Mouse (Mus musculus) midbrain, embryonic 15.5 days (tissue): ENCODE measurements around the gene Sh3kbp1. TPM values are rescaled to one million over a fixed set of nuclear protein-coding genes. Genes with fewer than 3 reads are reported as not detected.

Experiments
- ATAC-seq: fragments of 200-750 bp; cut with Nextera tagmentation; replicated peaks from 2 replicates; pipeline ENCODE4 v1.8.0; 2017; ENCODE audit warnings: moderate TSS enrichment
- H3K27ac ChIP-seq: fragments of 300-500 bp; sonication (generic); 2 replicates; pipeline ENCODE4 v1.5.1; 2015; ENCODE audit warnings: mild to moderate bottlenecking, inconsistent platforms
- H3K27me3 ChIP-seq: fragments of 300-500 bp; sonication (generic); replicated peaks from 2 replicates; pipeline ENCODE4 v1.6.1; 2015; ENCODE audit warnings: inconsistent platforms
- H3K36me3 ChIP-seq: fragments of 300-500 bp; sonication (generic); replicated peaks from 2 replicates; pipeline ENCODE4 v1.6.1; 2015; ENCODE audit warnings: inconsistent platforms
- H3K4me1 ChIP-seq: fragments of 300-500 bp; sonication (generic); 2 replicates; pipeline ENCODE4 v1.6.1; 2015; ENCODE audit warnings: inconsistent platforms
- H3K4me2 ChIP-seq: fragments of 300-500 bp; sonication (generic); 2 replicates; pipeline ENCODE4 v1.6.1; 2015; ENCODE audit warnings: inconsistent platforms, mild to moderate bottlenecking, moderate library complexity
- H3K4me3 ChIP-seq: fragments of 300-500 bp; sonication (generic); 2 replicates; pipeline ENCODE4 v1.5.1; 2015; ENCODE audit warnings: mild to moderate bottlenecking, inconsistent platforms
- H3K9ac ChIP-seq: fragments of 300-500 bp; sonication (generic); 2 replicates; pipeline ENCODE4 v1.6.1; 2015; ENCODE audit warnings: mild to moderate bottlenecking, inconsistent platforms
- H3K9me3 ChIP-seq: fragments of 300-500 bp; sonication (generic); 2 replicates; pipeline ENCODE4 v1.6.1; 2016; ENCODE audit warnings: inconsistent platforms
- WGBS: fragments of 180-500 bp; shearing (Covaris S2); methylation state at CpG from one replicate; pipeline ENCODE4 v1.1.7; 2015; ENCODE audit warnings: mixed read lengths; 5-methylcytosine and 5-hydroxymethylcytosine counted together
- polyA plus RNA-seq: library from polyadenylated mRNA; unstranded; fragments of >200 nt; fragmentation: Nextera tagmentation; extraction: Ambion mirVana; gene quantifications from 2 replicates; pipeline ENCODE4 v1.2.1, GENCODE M21; 2015

The Sh3kbp1 gene
- polyA plus RNA-seq, 1 experiment from 2014 or later = 44.5 TPM

GRCm38 (mm10) chrX:159713191-159713590 lies 86.1 kb downstream of the Sh3kbp1 start:
- WGBS = 78% methylated on average over 2 of the region's 2 CpGs
- no peak for ATAC-seq
- Histone ChIP-seq H3K4me1 (peaks cover 4% of the 10 kb centered on the region; the same call in 1 of the 2 replicates), H3K27ac (no peak overlapping the region), H3K4me3 (no peak overlapping the region), H3K36me3 (no peaks in the 10 kb centered on the region), H3K9me3 (no peaks in the 10 kb centered on the region), H3K9ac (no peak overlapping the region), H3K4me2 (no peak overlapping the region), H3K27me3 (no peaks in the 10 kb centered on the region; the same call in none of the 2 replicates)

DNA sequence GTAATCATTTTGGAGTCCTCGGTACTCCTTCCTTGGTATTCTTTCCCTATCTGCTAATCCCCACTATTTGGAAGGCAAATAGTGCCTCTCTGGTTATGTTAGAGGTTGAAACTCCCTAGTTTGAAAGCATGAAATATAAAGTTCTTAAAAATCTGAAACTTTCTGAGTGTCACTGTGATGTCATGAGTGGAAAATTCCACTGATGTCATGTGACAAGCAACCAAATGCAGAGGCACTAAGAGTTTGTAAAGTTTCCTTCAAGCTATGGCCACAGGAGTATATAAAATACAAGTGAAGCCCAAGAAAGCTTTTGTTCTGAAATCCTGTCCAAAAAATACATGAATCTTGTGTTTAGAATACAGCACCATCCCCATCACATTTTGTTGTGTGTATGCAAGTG lies 94.3 kb downstream of the Sh3kbp1 start:
- H3K9me3 ChIP-seq = no peaks in the 10 kb centered on the region
- H3K4me3 ChIP-seq = no peak overlapping the region
- no peak overlapping the region for H3K27ac ChIP-seq
- 85% methylated on average over 1 of the region's 1 CpGs for WGBS
- H3K27me3 ChIP-seq = no peaks in the 10 kb centered on the region
- no peak overlapping the region for H3K4me2 ChIP-seq
- no peaks in the 10 kb centered on the region for H3K4me1 ChIP-seq
- no peak for ATAC-seq
- no peaks in the 10 kb centered on the region for H3K36me3 ChIP-seq
- H3K9ac ChIP-seq = no peak overlapping the region

DNA sequence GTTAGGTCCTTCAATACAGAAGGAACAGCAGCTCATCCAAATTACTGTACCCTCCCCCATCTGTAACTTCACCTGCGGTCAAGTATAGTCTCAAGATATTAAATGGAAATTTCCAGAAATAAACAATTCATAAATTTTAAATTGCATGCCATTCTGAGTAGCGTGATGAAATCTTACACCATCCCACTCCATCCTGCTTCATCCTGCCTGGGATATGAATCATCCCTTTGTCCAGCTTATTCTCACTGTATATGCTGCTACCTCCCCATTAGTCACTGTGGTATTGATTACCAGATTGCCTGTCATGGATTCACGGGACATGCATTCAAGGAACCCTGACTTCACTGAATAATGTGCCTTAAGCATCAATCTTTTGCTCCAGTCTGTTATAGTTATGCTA lies 104.3 kb downstream of the Sh3kbp1 start:
- Histone ChIP-seq H3K4me3 (no peak overlapping the region), H3K27me3 (no peaks in the 10 kb centered on the region), H3K9me3 (no peaks in the 10 kb centered on the region), H3K4me2 (no peak overlapping the region), H3K27ac (no peak overlapping the region), H3K9ac (no peak overlapping the region), H3K36me3 (no peaks in the 10 kb centered on the region), H3K4me1 (no peaks in the 10 kb centered on the region)
- ATAC-seq = no peak
- 84% methylated on average over 3 of the region's 3 CpGs for WGBS

- Histone ChIP-seq H3K4me2 (no peak overlapping the region), H3K27ac (no peak overlapping the region), H3K36me3 (no peaks in the 10 kb centered on the region), H3K9ac (no peak overlapping the region), H3K27me3 (no peaks in the 10 kb centered on the region), H3K4me1 (no peaks in the 10 kb centered on the region), H3K9me3 (no peaks in the 10 kb centered on the region), H3K4me3 (no peak overlapping the region)
- no peak for ATAC-seq
- 77% methylated on average over 3 of the region's 3 CpGs for WGBS
These were observed 105.8 kb downstream of the Sh3kbp1 start for GRCm38 (mm10) chrX:159732845-159733244.

- Histone ChIP-seq H3K27ac (no peak overlapping the region), H3K4me3 (no peak overlapping the region), H3K9ac (no peak overlapping the region), H3K36me3 (no peaks in the 10 kb centered on the region), H3K4me1 (no peaks in the 10 kb centered on the region), H3K9me3 (no peaks in the 10 kb centered on the region), H3K4me2 (no peak overlapping the region), H3K27me3 (no peaks in the 10 kb centered on the region)
- no peak for ATAC-seq
- WGBS = 81% methylated on average over 2 of the region's 2 CpGs
These were observed 106.9 kb downstream of the Sh3kbp1 start for GRCm38 (mm10) chrX:159733948-159734347.

- no peak for ATAC-seq
- Histone ChIP-seq H3K9me3 (no peaks in the 10 kb centered on the region), H3K27ac (no peak overlapping the region), H3K36me3 (no peaks in the 10 kb centered on the region), H3K4me1 (no peaks in the 10 kb centered on the region), H3K27me3 (no peaks in the 10 kb centered on the region; the same call in 1 of the 2 replicates), H3K4me3 (no peak overlapping the region), H3K9ac (no peak overlapping the region), H3K4me2 (no peak overlapping the region)
- 64% methylated on average over 6 of the region's 6 CpGs for WGBS
These were observed 108.5 kb downstream of the Sh3kbp1 start for GRCm38 (mm10) chrX:159735513-159736099.

DNA sequence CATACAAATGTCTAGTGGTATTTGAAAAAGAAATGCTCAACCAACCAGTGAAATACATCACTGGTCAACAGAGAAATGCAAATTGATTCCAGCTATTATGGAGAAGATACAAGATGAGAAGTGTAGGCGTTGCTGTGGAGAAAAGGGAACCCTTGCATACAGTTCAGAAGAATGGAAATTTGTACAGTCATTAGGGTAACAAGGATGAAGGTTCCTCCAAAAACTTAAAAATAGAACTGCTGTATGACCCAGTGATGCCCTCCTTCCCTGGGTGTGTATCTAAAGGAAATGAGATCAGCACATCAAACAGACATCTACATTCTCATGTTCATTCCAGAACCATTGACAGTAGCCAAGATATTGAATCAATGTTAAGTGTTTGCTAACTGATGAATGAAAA lies 110.3 kb downstream of the Sh3kbp1 start:
- Histone ChIP-seq H3K36me3 (no peaks in the 10 kb centered on the region), H3K4me3 (no peak overlapping the region), H3K9ac (no peak overlapping the region), H3K27ac (no peak overlapping the region), H3K9me3 (no peaks in the 10 kb centered on the region), H3K27me3 (no peaks in the 10 kb centered on the region; the same call in 1 of the 2 replicates), H3K4me2 (no peak overlapping the region), H3K4me1 (no peaks in the 10 kb centered on the region)
- ATAC-seq = no peak
- WGBS = 79% methylated on average over 1 of the region's 1 CpGs

- H3K9me3 ChIP-seq = no peaks in the 10 kb centered on the region
- no peaks in the 10 kb centered on the region; the same call in 1 of the 2 replicates for H3K27me3 ChIP-seq
- no peak overlapping the region for H3K4me2 ChIP-seq
- H3K4me3 ChIP-seq = no peak overlapping the region
- WGBS = 71% methylated on average over 5 of the region's 5 CpGs
- H3K27ac ChIP-seq = no peak overlapping the region
- no peak overlapping the region for H3K9ac ChIP-seq
- ATAC-seq = no peak
- no peaks in the 10 kb centered on the region for H3K36me3 ChIP-seq
- H3K4me1 ChIP-seq = no peaks in the 10 kb centered on the region
These were observed 117.0 kb downstream of the Sh3kbp1 start for GRCm38 (mm10) chrX:159744035-159744434.

DNA sequence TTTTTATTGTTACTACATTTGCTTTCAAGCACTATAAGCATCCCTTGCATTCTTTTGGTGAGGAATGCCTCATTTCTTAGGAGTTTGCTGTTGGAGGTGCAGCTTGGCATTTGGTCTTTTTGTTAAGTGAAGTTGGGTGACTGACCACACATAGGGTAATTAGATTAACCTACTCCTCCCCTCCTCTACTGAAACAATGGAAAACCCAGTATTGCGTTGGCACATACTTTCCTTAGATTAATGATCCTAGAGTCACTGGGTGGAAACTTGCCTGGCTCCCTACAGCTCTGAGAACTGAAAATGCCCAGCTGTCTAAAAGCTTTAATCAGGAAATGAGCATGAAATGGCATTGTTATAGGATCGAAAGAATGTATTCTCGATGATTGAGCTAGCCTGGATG lies 117.5 kb downstream of the Sh3kbp1 start:
- H3K36me3 ChIP-seq = no peaks in the 10 kb centered on the region
- no peak overlapping the region for H3K9ac ChIP-seq
- no peaks in the 10 kb centered on the region for H3K27me3 ChIP-seq
- H3K27ac ChIP-seq = no peak overlapping the region
- H3K4me1 ChIP-seq = no peaks in the 10 kb centered on the region
- 38% methylated on average over 3 of the region's 3 CpGs for WGBS
- H3K9me3 ChIP-seq = no peaks in the 10 kb centered on the region
- H3K4me3 ChIP-seq = no peak overlapping the region
- ATAC-seq = no peak
- H3K4me2 ChIP-seq = no peak overlapping the region

GRCm38 (mm10) chrX:159751834-159752233 lies 124.8 kb downstream of the Sh3kbp1 start:
- H3K36me3 ChIP-seq = no peaks in the 10 kb centered on the region
- ATAC-seq = no peak
- 88% methylated on average over 1 of the region's 1 CpGs for WGBS
- H3K4me3 ChIP-seq = no peak overlapping the region
- no peak overlapping the region for H3K4me2 ChIP-seq
- H3K9ac ChIP-seq = no peak overlapping the region
- no peaks in the 10 kb centered on the region for H3K4me1 ChIP-seq
- no peak overlapping the region for H3K27ac ChIP-seq
- H3K9me3 ChIP-seq = no peaks in the 10 kb centered on the region
- H3K27me3 ChIP-seq = no peaks in the 10 kb centered on the region

DNA sequence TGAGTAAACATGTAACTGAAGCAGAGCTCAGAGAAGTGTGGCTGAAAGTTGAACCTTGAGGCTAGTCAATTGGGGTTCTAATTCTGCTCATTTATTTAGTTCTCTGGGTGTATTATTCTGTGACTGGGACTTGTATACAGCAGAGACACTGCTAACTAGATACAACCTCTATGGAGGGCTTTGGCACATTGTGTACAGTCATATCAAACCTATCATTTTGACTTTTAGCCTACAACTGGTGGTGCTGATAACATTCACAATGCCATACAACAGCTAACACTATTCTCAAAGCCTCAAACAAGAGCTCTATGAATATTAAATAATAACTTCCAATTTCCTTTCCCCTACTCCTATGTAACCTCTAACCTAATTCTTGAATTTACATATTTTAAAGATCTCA lies 129.2 kb downstream of the Sh3kbp1 start:
- Histone ChIP-seq H3K4me1 (no peaks in the 10 kb centered on the region), H3K9me3 (no peaks in the 10 kb centered on the region), H3K4me3 (no peak overlapping the region), H3K27me3 (no peaks in the 10 kb centered on the region), H3K27ac (no peak overlapping the region), H3K9ac (no peak overlapping the region), H3K4me2 (no peak overlapping the region), H3K36me3 (no peaks in the 10 kb centered on the region)
- ATAC-seq = no peak

DNA sequence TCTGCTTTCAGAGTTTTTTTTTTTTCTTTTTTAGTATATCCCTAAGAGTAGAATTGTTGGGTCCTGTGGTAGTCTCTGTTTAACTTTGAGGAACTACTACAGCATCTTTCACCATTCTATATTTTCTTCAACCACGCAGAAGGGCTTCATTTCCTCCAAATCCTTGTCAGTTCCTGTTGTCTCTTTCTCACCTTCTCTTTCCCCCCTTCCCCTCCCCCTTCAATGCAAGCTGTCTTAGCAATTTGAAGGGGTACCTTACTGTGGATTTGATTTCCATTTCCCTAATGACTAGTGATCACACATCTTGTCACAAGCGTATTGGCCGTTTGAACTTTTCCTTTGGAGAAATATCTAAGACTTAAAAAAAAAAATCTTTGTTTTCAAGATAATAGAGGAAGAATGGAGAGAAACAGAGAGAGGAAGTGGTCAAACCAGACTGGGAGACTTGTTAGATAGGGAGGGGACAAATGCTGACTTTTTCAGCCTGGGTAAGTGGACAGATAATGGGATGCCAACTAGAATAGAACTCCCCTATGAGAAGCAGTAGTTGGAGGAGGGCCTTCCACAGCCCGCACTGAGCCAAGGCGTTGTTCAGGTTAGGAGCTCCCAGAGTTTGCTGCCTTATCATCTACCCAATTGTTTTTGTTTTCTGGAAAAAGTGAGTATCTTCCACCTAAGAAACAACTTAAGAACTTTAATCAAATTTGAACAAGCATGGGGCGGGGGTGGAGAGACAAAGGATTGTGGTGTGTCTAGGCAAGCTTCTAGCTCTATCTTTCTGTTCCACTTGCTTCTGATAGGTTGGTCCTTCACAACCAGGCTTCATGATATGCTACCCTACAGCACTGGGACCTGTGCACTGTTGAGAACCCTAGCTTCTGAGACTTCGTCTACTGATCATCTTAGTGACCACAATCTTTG lies 130.1 kb downstream of the Sh3kbp1 start:
- WGBS = 91% methylated on average over 7 of the region's 7 CpGs
- no peak overlapping the region for H3K9ac ChIP-seq
- no peak overlapping the region for H3K27ac ChIP-seq
- H3K36me3 ChIP-seq = no peaks in the 10 kb centered on the region
- H3K4me2 ChIP-seq = no peak overlapping the region
- no peaks in the 10 kb centered on the region for H3K27me3 ChIP-seq
- no peaks in the 10 kb centered on the region for H3K9me3 ChIP-seq
- no peaks in the 10 kb centered on the region for H3K4me1 ChIP-seq
- no peak overlapping the region for H3K4me3 ChIP-seq
- no peak for ATAC-seq
